Mouse (Mus musculus) MEL (cell line): ENCODE measurements around the gene Kbtbd12. TPM values are rescaled to one million over a fixed set of nuclear protein-coding genes. Genes with fewer than 3 reads are reported as not detected.

Source experiments
- DNase-seq: peaks from one replicate; pipeline ENCODE4 v3.0.0; 2011; ENCODE audit warnings: low read depth, low spot score
- H3K27ac ChIP-seq: 2 replicates; pipeline ENCODE4 v1.5.1; 2012; ENCODE audit warnings: low read depth, mild to moderate bottlenecking, control low read depth, low read length, moderate library complexity; ENCODE audit not compliant: control insufficient read depth
- H3K27me3 ChIP-seq, 2 experiments: fragments of 150-350 bp in 1 of 2; sonication (generic) in 1 of 2; 2 replicates each; pipeline ENCODE4 v1.6.1; 2012; ENCODE audit warnings: low read length in 2 of 2, mild to moderate bottlenecking in 2 of 2, improper control_type of control experiment in 1 of 2, moderate library complexity in 1 of 2; ENCODE audit not compliant: insufficient read depth in 2 of 2, control insufficient read depth in 1 of 2
- H3K36me3 ChIP-seq, 2 experiments: 2 replicates each; pipeline ENCODE4 v1.6.1; 2012 to 2014; ENCODE audit warnings: low read length in 2 of 2, improper control_type of control experiment in 1 of 2, inconsistent platforms in 1 of 2, mild to moderate bottlenecking in 1 of 2; ENCODE audit not compliant: insufficient read depth in 2 of 2, control insufficient read depth in 1 of 2
- H3K4me1 ChIP-seq, 2 experiments: fragments of 150-350 bp in 1 of 2; sonication (generic) in 1 of 2; 2 replicates each; pipeline ENCODE4 v1.6.1; 2012; ENCODE audit warnings: low read length in 2 of 2, improper control_type of control experiment in 1 of 2, mild to moderate bottlenecking in 1 of 2; ENCODE audit not compliant: insufficient read depth in 2 of 2, control insufficient read depth in 1 of 2
- H3K4me3 ChIP-seq, 2 experiments: fragments of 150-350 bp in 1 of 2; sonication (generic) in 1 of 2; 2 replicates each; pipeline ENCODE4 v1.5.1; 2012; ENCODE audit warnings: low read depth in 2 of 2, low read length in 2 of 2, mild to moderate bottlenecking in 2 of 2, moderate library complexity in 2 of 2, control low read depth in 1 of 2, improper control_type of control experiment in 1 of 2; ENCODE audit not compliant: control insufficient read depth in 1 of 2, insufficient read depth in 1 of 2
- H3K79me2 ChIP-seq: 2 replicates; pipeline ENCODE4 v1.6.1; 2012; ENCODE audit warnings: mild to moderate bottlenecking, low read length, moderate library complexity; ENCODE audit not compliant: control insufficient read depth, poor library complexity, insufficient read depth
- H3K9ac ChIP-seq: 2 replicates; pipeline ENCODE4 v1.6.1; 2012; ENCODE audit warnings: low read depth, mild to moderate bottlenecking, control low read depth, low read length, moderate library complexity; ENCODE audit not compliant: control insufficient read depth, poor library complexity, severe bottlenecking
- H3K9me3 ChIP-seq: fragments of 150-350 bp; sonication (generic); replicated peaks from 2 replicates; pipeline ENCODE4 v1.6.1; 2012; ENCODE audit warnings: mild to moderate bottlenecking, low read length, improper control_type of control experiment, moderate library complexity; ENCODE audit not compliant: insufficient read depth
- CHD2 ChIP-seq: IDR thresholded peaks from 2 replicates; pipeline ENCODE4 v1.6.1; 2011; ENCODE audit warnings: low read length, improper control_type of control experiment
- CTCF ChIP-seq, 3 experiments: IDR thresholded peaks in 2 of 3; conservative IDR thresholded peaks in 1 of 3; 2 replicates each; pipeline ENCODE4 v1.5.1; 2011 to 2012; ENCODE audit warnings: low read length in 3 of 3, low read depth in 2 of 3, mild to moderate bottlenecking in 2 of 3, improper control_type of control experiment in 1 of 3, inconsistent platforms in 1 of 3, mixed read lengths in 1 of 3, moderate library complexity in 1 of 3; ENCODE audit not compliant: control insufficient read depth in 1 of 3, insufficient read depth in 1 of 3, poor library complexity in 1 of 3, severe bottlenecking in 1 of 3
- GABPA ChIP-seq: IDR thresholded peaks from 2 replicates; pipeline ENCODE4 v1.6.1; 2012; ENCODE audit warnings: low read depth, mild to moderate bottlenecking, inconsistent platforms, low read length, improper control_type of control experiment, moderate library complexity
- GATA1 ChIP-seq: IDR thresholded peaks from 2 replicates; pipeline ENCODE4 v1.6.1; 2011; ENCODE audit warnings: low read depth, low read length, improper control_type of control experiment
- JUND ChIP-seq: IDR thresholded peaks from 2 replicates; pipeline ENCODE4 v1.6.1; 2011; ENCODE audit warnings: low read depth, mild to moderate bottlenecking, improper control_type of control experiment, low read length
- MAFK ChIP-seq: IDR thresholded peaks from 2 replicates; pipeline ENCODE4 v1.6.1; 2011; ENCODE audit warnings: low read depth, mild to moderate bottlenecking, low read length, improper control_type of control experiment, borderline replicate concordance
- MAX ChIP-seq: IDR thresholded peaks from 2 replicates; pipeline ENCODE4 v1.6.1; 2011; ENCODE audit warnings: low read length, improper control_type of control experiment
- MEF2A ChIP-seq: IDR thresholded peaks from 2 replicates; pipeline ENCODE4 v1.6.1; 2014; ENCODE audit warnings: low read depth, mild to moderate bottlenecking, inconsistent platforms, low read length, improper control_type of control experiment; ENCODE audit not compliant: poor library complexity, insufficient replicate concordance, severe bottlenecking; ENCODE audit errors: extremely low read depth
- MXI1 ChIP-seq: IDR thresholded peaks from 2 replicates; pipeline ENCODE4 v1.6.1; 2011; ENCODE audit warnings: mild to moderate bottlenecking, low read depth, low read length, improper control_type of control experiment
- MYB ChIP-seq: IDR thresholded peaks from 2 replicates; pipeline ENCODE4 v1.6.1; 2011; ENCODE audit warnings: mild to moderate bottlenecking, low read depth, low read length, improper control_type of control experiment
- MYC ChIP-seq: IDR thresholded peaks from 2 replicates; pipeline ENCODE4 v1.6.1; 2011; ENCODE audit warnings: low read depth, mild to moderate bottlenecking, low read length, improper control_type of control experiment, moderate library complexity
- NELFE ChIP-seq: IDR thresholded peaks from 2 replicates; pipeline ENCODE4 v1.6.1; 2011; ENCODE audit warnings: low read depth, low read length, improper control_type of control experiment
- POLR2AphosphoS2 ChIP-seq: IDR thresholded peaks from 2 replicates; pipeline ENCODE4 v1.6.1; 2011; ENCODE audit warnings: low read length, improper control_type of control experiment
- RAD21 ChIP-seq: IDR thresholded peaks from 2 replicates; pipeline ENCODE4 v1.6.1; 2011; ENCODE audit warnings: mild to moderate bottlenecking, low read depth, low read length, improper control_type of control experiment
- SIN3A ChIP-seq: IDR thresholded peaks from 2 replicates; pipeline ENCODE4 v1.6.1; 2012; ENCODE audit warnings: low read length, improper control_type of control experiment, inconsistent platforms
- SMC3 ChIP-seq: IDR thresholded peaks from 2 replicates; pipeline ENCODE4 v1.6.1; 2011; ENCODE audit warnings: low read depth, low read length, improper control_type of control experiment
- TAL1 ChIP-seq: IDR thresholded peaks from 2 replicates; pipeline ENCODE4 v1.6.1; 2012; ENCODE audit warnings: mild to moderate bottlenecking, inconsistent platforms, low read length, moderate library complexity, mixed read lengths
- UBTF ChIP-seq: IDR thresholded peaks from 2 replicates; pipeline ENCODE4 v1.6.1; 2012; ENCODE audit warnings: low read depth, mild to moderate bottlenecking, inconsistent platforms, low read length, improper control_type of control experiment, moderate library complexity, borderline replicate concordance; ENCODE audit not compliant: insufficient read depth
- USF1 ChIP-seq: IDR thresholded peaks from 2 replicates; pipeline ENCODE4 v1.6.1; 2014; ENCODE audit warnings: low read depth, mild to moderate bottlenecking, inconsistent platforms, low read length, improper control_type of control experiment, moderate library complexity
- USF2 ChIP-seq, 2 experiments: IDR thresholded peaks; 2 replicates each; pipeline ENCODE4 v1.6.1; 2011 to 2012; ENCODE audit warnings: improper control_type of control experiment in 2 of 2, low read length in 2 of 2, borderline replicate concordance in 1 of 2, inconsistent platforms in 1 of 2, low read depth in 1 of 2, mild to moderate bottlenecking in 1 of 2; ENCODE audit not compliant: insufficient read depth in 1 of 2
- ZKSCAN1 ChIP-seq: IDR thresholded peaks from 2 replicates; pipeline ENCODE4 v1.6.1; 2012; ENCODE audit warnings: low read depth, mild to moderate bottlenecking, inconsistent platforms, low read length, improper control_type of control experiment, moderate library complexity
- ZMIZ1 ChIP-seq: IDR thresholded peaks from 2 replicates; pipeline ENCODE4 v1.6.1; 2012; ENCODE audit warnings: low read depth, mild to moderate bottlenecking, inconsistent platforms, low read length, improper control_type of control experiment, moderate library complexity
- polyA plus RNA-seq, 2 experiments: library from polyadenylated mRNA; stranded (reverse) in 1 of 2; unstranded in 1 of 2; fragments of >175 nt in 1 of 2; fragments of >200 nt in 1 of 2; gene quantifications; 2 replicates each; pipeline versions ENCODE4 v1.2.1 to v1.2.4; 2012; ENCODE audit warnings: low replicate concordance in 2 of 2, low read depth in 1 of 2; ENCODE audit not compliant: insufficient read length in 2 of 2, insufficient read depth in 1 of 2, missing spikeins in 1 of 2
- total RNA-seq: library from RNA; depleted of rRNA; stranded (reverse); fragments of 300-350 nt; gene quantifications from 2 replicates; pipeline ENCODE4 v1.2.3, GENCODE M21; 2012

Kbtbd12 gene
- total and polyA plus RNA-seq, 3 experiments = 0.04 TPM; not detected in 2

GRCm38 (mm10) chr6:88644786-88645185, 7.0 kb upstream of the Kbtbd12 start:
- Histone ChIP-seq H3K4me1 (no peaks in the 10 kb centered on the region), H3K36me3 (no peaks in the 10 kb centered on the region), H3K27ac (no peak overlapping the region), H3K27me3 (peaks cover 8 to 11% of the 10 kb centered on the region in 2 experiments; a peak in 3 of 4 replicates), H3K9ac (no peak overlapping the region), H3K79me2 (no peaks in the 10 kb centered on the region), H3K9me3 (no peaks in the 10 kb centered on the region), H3K4me3 (no peak overlapping the region)
- TF ChIP-seq MAFK = no peak
- no peak for TF ChIP-seq ZKSCAN1
- TF ChIP-seq SMC3 = no peak
- TF ChIP-seq SIN3A = no peak
- no peak for TF ChIP-seq POLR2AphosphoS2
- no peak for DNase-seq

- Histone ChIP-seq H3K27me3 (peaks cover 4 to 8% of the 10 kb centered on the region in 2 experiments; a peak in 3 of 4 replicates), H3K9ac (no peak overlapping the region), H3K4me3 (no peak overlapping the region), H3K27ac (no peak overlapping the region), H3K79me2 (no peaks in the 10 kb centered on the region), H3K36me3 (no peaks in the 10 kb centered on the region), H3K9me3 (no peaks in the 10 kb centered on the region), H3K4me1 (no peaks in the 10 kb centered on the region)
- no peak for DNase-seq
- TF ChIP-seq POLR2AphosphoS2 (no peak), GABPA (no peak), USF2 (IDR thresholded peaks at IDR 0.05; ENCODE audit: borderline replicate concordance in 1 of 2, insufficient read depth in 1 of 2, low read depth in 1 of 2, low read length in 2 of 2) (no peak), MYB (no peak), RAD21 (no peak)
Measured at GRCm38 (mm10) chr6:88641346-88641920, 3.7 kb upstream of the Kbtbd12 start.

- Histone ChIP-seq H3K27ac (no peak overlapping the region), H3K9me3 (no peaks in the 10 kb centered on the region), H3K4me1 (no peaks in the 10 kb centered on the region; a peak in 1 of 4 replicates), H3K79me2 (no peaks in the 10 kb centered on the region), H3K27me3 (peaks cover 4 to 8% of the 10 kb centered on the region in 2 experiments; a peak in 3 of 4 replicates), H3K9ac (no peak overlapping the region)
- TF ChIP-seq ZMIZ1 (no peak), MAFK (no peak), GATA1 (no peak), MEF2A (no peak), JUND (no peak), MYC (no peak), RAD21 (no peak), MAX (no peak), NELFE (no peak), TAL1 (no peak), CHD2 (no peak), CTCF (IDR thresholded peaks at IDR 0.05 in 2 of 3, conservative IDR thresholded peaks at IDR 0.05 in 1 of 3; ENCODE audit: control insufficient read depth in 1 of 3, insufficient read depth in 1 of 3, low read depth in 2 of 3, low read length in 3 of 3, poor library complexity in 1 of 3, severe bottlenecking in 1 of 3) (no peak), UBTF (no peak), MXI1 (no peak), USF1 (no peak), GABPA (no peak)
- TF ChIP-seq, all 39 proteins: peak for 0
- peaks cover 0 to 3% of the 10 kb centered on the region in 2 experiments; a peak in 2 of 4 replicates for H3K36me3 ChIP-seq
- H3K4me3 ChIP-seq = no peak overlapping the region
- no peak for DNase-seq
Measured at GRCm38 (mm10) chr6:88640331-88640730, 2.6 kb upstream of the Kbtbd12 start.
